Mouse (Mus musculus): ENCODE results near the gene Taf5l. TPM values are rescaled to one million over a fixed set of nuclear protein-coding genes. Genes with fewer than 3 reads are reported as not detected.
"Not testable (repeated sequence)": the region's sequence is repeated elsewhere in the genome, so short reads cannot be mapped to it uniquely, and the experiment has no call there.

Taf5l gene
- total RNA-seq, 2 experiments from 2014 or later, result 21.3 to 26.5 TPM

GRCm38 (mm10) chr8:124014299-124014698, 6.9 kb downstream of the Taf5l start:
- DNase-seq, result not testable (repeated sequence)

- DNase-seq, result no peak
These were observed 9.1 kb downstream of the Taf5l start for GRCm38 (mm10) chr8:124011989-124012586.

GRCm38 (mm10) chr8:124011580-124011979, 9.6 kb downstream of the Taf5l start:
- no peak for DNase-seq

- DNase-seq, result no peak
These were observed 13.4 kb downstream of the Taf5l start for GRCm38 (mm10) chr8:124007829-124008228.

GRCm38 (mm10) chr8:124002546-124003108, 18.6 kb downstream of the Taf5l start:
- DNase-seq, result no peak

GRCm38 (mm10) chr8:123999568-123999967, 21.6 kb downstream of the Taf5l start:
- peak; percentile 65 to 74 for DNase-seq

- DNase-seq, result no peak
These were observed 27.2 kb downstream of the Taf5l start for GRCm38 (mm10) chr8:123993997-123994396.

GRCm38 (mm10) chr8:123993597-123993996, 27.6 kb downstream of the Taf5l start:
- no peak for DNase-seq

- DNase-seq, result no peak
These were observed 28.6 kb downstream of the Taf5l start for GRCm38 (mm10) chr8:123992587-123992986.

GRCm38 (mm10) chr8:123990277-123991049, 30.7 kb downstream of the Taf5l start:
- no peak for DNase-seq

- no peak for DNase-seq
These were observed 32.1 kb downstream of the Taf5l start for GRCm38 (mm10) chr8:123989128-123989527.

- no peak for DNase-seq
These were observed 32.6 kb downstream of the Taf5l start for GRCm38 (mm10) chr8:123988605-123989038.

GRCm38 (mm10) chr8:123982826-123983400, 38.3 kb downstream of the Taf5l start, which contains the start of gene Abcb10:
Gene Abcb10, minus strand, starts transcription at chr8:123983122.
- DNase-seq, result peak; percentile 96

- DNase-seq, result peak; percentile 39
These were observed 38.9 kb downstream of the Taf5l start for GRCm38 (mm10) chr8:123982291-123982793.

- DNase-seq, result no peak
These were observed 39.5 kb downstream of the Taf5l start for GRCm38 (mm10) chr8:123981674-123982073.

GRCm38 (mm10) chr8:123980239-123980638, 41.0 kb downstream of the Taf5l start:
- DNase-seq, result no peak

- no peak for DNase-seq
These were observed 42.3 kb downstream of the Taf5l start for GRCm38 (mm10) chr8:123978926-123979325.

- peak; percentile 33 to 34 for DNase-seq
These were observed 42.9 kb downstream of the Taf5l start for GRCm38 (mm10) chr8:123978166-123978838.

- DNase-seq, result no peak
These were observed 43.7 kb downstream of the Taf5l start for GRCm38 (mm10) chr8:123977499-123977898.

- no peak for DNase-seq
These were observed 47.7 kb downstream of the Taf5l start for GRCm38 (mm10) chr8:123973495-123973894.

GRCm38 (mm10) chr8:123966896-123967295, 54.3 kb downstream of the Taf5l start:
- DNase-seq, result no peak

GRCm38 (mm10) chr8:123961371-123961770, 59.8 kb downstream of the Taf5l start:
- DNase-seq, result no peak
